Mouse (Mus musculus): ENCODE results near the gene Cacnb4. TPM values are rescaled to one million over a fixed set of nuclear protein-coding genes. Genes with fewer than 3 reads are reported as not detected.

Cacnb4 gene
- polyA plus RNA-seq, 1 experiment from 2014 or later, result 1.2 TPM

DNA sequence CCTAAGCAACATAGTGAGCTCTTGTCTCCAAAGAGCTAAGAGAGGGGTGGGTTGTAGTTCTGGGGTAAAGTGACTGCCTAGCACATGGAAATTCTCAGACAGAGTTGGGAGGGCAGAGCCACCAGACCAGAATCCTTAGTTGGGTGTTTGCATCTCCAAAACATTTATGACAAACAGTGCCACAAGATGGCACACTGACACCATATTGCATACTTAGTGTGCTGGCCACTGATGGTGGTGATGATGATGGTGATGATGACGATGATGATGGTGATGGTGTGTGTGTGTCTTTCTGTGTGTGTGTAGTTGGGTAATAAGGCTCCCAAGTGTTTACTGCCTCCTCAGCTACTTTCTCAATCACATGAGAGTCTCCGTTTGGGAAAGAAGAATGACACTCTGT, 54.0 kb downstream of the Cacnb4 start:
- Histone ChIP-seq H3K4me1 (peaks cover 16% of the 10 kb centered on the region), H3K27ac (no peak overlapping the region), H3K36me3 (no peaks in the 10 kb centered on the region), H3K9ac (no peak overlapping the region), H3K27me3 (no peaks in the 10 kb centered on the region), H3K9me3 (no peaks in the 10 kb centered on the region), H3K4me2 (no peak overlapping the region), H3K4me3 (no peak overlapping the region)
- 56% methylated on average over 2 of the region's 2 CpGs for WGBS
- no peak for ATAC-seq (ENCODE audit: borderline replicate concordance, extremely low read depth, low FRiP score, low TSS enrichment)

DNA sequence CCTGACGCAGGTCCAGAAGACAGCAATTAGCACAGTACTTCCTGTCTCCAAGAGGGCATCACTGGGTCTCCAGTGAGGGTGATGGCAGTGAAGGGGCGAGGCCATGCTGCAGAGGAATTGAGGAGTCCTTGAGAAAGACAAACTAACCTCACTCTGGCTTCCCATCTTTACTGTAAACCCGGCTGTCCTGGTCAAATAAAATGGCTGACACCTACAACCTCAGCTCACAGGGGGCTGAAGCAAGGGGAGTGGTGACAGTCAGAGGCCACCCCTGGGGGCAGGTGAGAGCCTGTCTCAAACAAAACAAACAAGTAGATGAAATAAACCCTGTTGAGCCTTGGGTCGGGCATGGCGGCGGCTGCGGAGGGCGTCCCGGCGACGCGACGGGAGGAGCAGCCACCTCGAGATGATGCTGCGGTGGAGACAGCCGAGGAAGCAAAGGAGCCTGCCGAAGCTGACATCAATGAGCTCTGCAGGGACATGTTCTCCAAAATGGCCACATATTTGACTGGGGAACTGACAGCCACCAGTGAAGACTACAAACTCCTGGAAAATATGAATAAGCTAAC, 57.1 kb downstream of the Cacnb4 start:
- ATAC-seq (ENCODE audit: borderline replicate concordance, extremely low read depth, low FRiP score, low TSS enrichment), result no peak; the same call in 1 of the 2 replicates
- Histone ChIP-seq H3K9me3 (no peaks in the 10 kb centered on the region), H3K4me2 (peak overlapping the region; percentile 59), H3K36me3 (no peaks in the 10 kb centered on the region), H3K4me1 (peaks cover 16% of the 10 kb centered on the region), H3K9ac (no peak overlapping the region), H3K27me3 (no peaks in the 10 kb centered on the region), H3K4me3 (peak overlapping the region; percentile 28), H3K27ac (no peak overlapping the region)
- 40% methylated on average over 17 of the region's 17 CpGs for WGBS

DNA sequence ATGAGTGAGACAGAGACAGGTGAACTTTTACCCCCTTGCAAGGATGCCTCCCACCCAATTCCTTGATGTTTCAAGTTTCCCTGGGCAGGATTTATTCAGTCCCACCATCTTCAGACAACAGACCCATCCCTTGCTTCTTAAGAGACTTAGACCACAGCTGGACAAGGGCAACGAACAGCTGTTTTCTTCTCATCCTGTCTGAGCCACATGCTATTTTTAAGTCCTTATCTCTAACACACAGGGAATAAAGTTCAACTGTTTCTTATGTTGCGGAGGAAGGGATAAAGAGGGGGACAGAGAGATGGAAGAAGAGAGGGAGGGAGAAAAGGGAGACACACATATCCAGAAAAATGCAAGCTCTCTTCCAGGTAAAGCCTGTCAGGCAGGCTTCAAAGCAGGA, 57.8 kb downstream of the Cacnb4 start:
- WGBS, result 26% methylated on average over 2 of the region's 2 CpGs
- ATAC-seq (ENCODE audit: borderline replicate concordance, extremely low read depth, low FRiP score, low TSS enrichment), result no peak
- Histone ChIP-seq H3K4me3 (no peak overlapping the region; the same call in 1 of the 2 replicates), H3K27me3 (no peaks in the 10 kb centered on the region), H3K36me3 (no peaks in the 10 kb centered on the region), H3K9ac (no peak overlapping the region), H3K4me1 (peaks cover 11% of the 10 kb centered on the region), H3K27ac (no peak overlapping the region), H3K9me3 (no peaks in the 10 kb centered on the region), H3K4me2 (peak overlapping the region; percentile 59; the same call in 1 of the 2 replicates)

DNA sequence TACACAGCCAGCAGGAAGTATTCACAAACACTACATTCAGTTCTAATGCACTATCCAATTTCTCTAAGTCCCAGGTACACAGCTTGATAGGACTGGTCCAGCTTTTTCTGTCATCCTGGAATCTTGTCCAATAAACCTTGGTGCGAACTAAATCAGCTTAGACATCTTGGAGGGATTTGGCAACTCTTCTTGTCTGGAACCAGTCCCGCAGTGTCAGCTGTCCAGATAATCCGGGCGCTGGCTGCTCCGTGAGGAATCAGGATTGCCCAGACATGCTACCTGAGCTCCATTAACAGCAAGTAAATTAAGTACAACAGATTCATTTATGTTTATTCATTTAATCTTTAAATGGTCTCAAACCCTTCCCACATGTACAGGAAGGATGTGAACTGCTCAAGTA, 61.2 kb downstream of the Cacnb4 start:
- ATAC-seq (ENCODE audit: borderline replicate concordance, extremely low read depth, low FRiP score, low TSS enrichment), result no peak
- no peak overlapping the region for H3K4me2 ChIP-seq
- no peak overlapping the region for H3K9ac ChIP-seq
- no peaks in the 10 kb centered on the region for H3K36me3 ChIP-seq
- H3K27ac ChIP-seq, result no peak overlapping the region
- 63% methylated on average over 5 of the region's 5 CpGs for WGBS
- H3K4me3 ChIP-seq, result no peak overlapping the region
- no peaks in the 10 kb centered on the region for H3K27me3 ChIP-seq
- 0 out of 2 replicates have a peak, but pooled peaks cover 2% of the 10 kb centered on the region for H3K4me1 ChIP-seq
- no peaks in the 10 kb centered on the region for H3K9me3 ChIP-seq

DNA sequence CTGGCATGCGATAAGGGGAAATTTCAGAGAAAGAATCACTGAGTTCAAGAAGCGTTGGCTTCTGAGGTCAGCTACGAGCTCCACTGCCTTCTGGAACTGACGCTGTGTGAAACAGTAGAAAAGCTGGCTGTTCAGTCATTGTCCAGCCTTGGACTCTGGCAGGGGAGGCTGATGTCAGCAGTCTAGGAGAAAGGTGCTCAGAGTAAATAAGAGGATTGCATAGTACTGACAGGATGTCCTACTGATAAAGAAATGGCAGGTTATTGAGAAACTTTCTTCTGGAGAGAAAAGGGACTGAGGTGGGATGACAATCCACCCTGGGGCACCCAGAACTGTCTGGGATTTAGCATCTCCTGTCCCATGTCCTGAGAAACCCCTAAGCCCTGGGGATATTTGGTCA, 62.7 kb downstream of the Cacnb4 start:
- Histone ChIP-seq H3K9ac (no peak overlapping the region), H3K9me3 (no peaks in the 10 kb centered on the region), H3K4me1 (0 out of 2 replicates have a peak, but pooled peaks cover 2% of the 10 kb centered on the region), H3K4me2 (no peak overlapping the region), H3K36me3 (no peaks in the 10 kb centered on the region), H3K27ac (no peak overlapping the region), H3K27me3 (no peaks in the 10 kb centered on the region), H3K4me3 (no peak overlapping the region)
- 83% methylated on average over 4 of the region's 4 CpGs for WGBS
- no peak for ATAC-seq (ENCODE audit: borderline replicate concordance, extremely low read depth, low FRiP score, low TSS enrichment)

DNA sequence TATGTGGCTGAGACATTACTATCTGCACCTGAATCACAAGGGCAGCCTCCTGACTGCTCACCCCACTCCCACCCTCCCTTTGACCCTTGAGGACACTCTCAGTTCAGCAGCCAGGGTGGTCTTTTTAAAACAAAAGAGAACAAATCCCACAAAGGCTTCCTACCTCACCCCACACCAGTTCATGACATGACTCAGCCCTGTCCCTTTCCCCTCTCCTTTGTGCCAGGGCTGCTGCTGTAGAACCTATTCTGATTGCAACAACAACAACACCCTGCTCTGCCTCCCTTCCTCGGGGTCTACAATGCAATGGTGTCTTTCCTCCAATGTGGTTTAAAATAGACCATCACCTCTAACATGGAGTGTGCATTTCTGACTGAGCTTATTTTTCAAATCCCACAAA, 67.1 kb downstream of the Cacnb4 start:
- no peak overlapping the region for H3K4me3 ChIP-seq
- no peaks in the 10 kb centered on the region for H3K4me1 ChIP-seq
- H3K4me2 ChIP-seq, result no peak overlapping the region
- no peak for ATAC-seq (ENCODE audit: borderline replicate concordance, extremely low read depth, low FRiP score, low TSS enrichment)
- H3K36me3 ChIP-seq, result no peaks in the 10 kb centered on the region
- H3K9ac ChIP-seq, result no peak overlapping the region
- no peak overlapping the region for H3K27ac ChIP-seq
- no peaks in the 10 kb centered on the region for H3K9me3 ChIP-seq
- H3K27me3 ChIP-seq, result no peaks in the 10 kb centered on the region
- WGBS, result 80% methylated on average over 1 of the region's 1 CpGs

DNA sequence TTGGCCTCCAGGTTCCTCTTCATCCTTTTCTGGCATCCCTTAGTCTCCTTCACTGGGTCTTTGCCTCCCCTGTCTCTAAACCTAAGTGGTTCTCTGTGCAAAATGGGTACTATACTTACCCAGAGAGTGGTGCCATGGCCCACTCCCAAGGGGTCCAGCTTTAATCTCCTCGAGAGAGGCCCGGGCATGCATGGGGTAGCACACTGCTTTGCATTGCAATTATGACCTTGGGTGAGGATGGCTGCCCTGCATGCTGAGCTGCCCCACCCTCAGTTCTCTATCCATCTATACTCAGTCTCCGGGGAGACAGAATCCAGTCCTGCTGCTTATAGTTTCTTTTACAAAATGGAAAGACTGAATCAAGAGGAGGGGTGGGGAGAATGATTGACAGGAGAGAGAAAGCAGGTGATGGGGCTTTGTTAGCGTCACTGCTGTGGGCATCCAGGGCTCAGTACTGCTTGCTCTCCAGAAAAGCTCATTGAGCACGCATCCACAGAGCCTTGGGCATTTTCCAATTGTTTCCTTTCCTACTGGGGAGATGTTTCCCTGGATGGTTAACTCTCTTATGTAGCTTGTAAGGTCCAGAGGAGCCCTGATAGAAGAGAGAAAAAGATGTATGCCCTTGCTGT, 68.7 kb downstream of the Cacnb4 start:
- H3K36me3 ChIP-seq, result no peaks in the 10 kb centered on the region
- no peak overlapping the region for H3K4me2 ChIP-seq
- no peaks in the 10 kb centered on the region for H3K27me3 ChIP-seq
- H3K9me3 ChIP-seq, result no peaks in the 10 kb centered on the region
- no peak overlapping the region for H3K4me3 ChIP-seq
- WGBS, result 76% methylated on average over 5 of the region's 5 CpGs
- peaks cover 11% of the 10 kb centered on the region for H3K4me1 ChIP-seq
- H3K9ac ChIP-seq, result no peak overlapping the region
- no peak for ATAC-seq (ENCODE audit: borderline replicate concordance, extremely low read depth, low FRiP score, low TSS enrichment)
- H3K27ac ChIP-seq, result no peak overlapping the region

DNA sequence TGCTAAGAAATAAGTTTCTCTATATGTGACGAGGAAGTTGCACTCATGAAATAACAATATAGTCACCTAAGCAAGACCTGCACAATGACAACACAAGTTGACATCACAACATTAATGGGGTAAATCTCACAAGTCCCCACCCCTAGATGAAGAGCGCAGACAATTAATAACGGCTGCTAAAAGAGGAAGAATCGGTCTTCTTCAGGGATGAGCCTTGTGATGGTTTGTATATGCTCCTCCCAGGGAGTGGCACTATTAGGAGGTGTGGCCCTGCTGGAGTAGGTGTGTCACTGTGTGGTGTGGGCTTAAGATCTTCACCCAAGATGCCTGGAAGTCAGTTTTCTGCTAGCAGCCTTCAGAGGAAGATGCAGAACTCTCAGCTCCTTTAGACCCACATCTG, 70.3 kb downstream of the Cacnb4 start:
- Histone ChIP-seq H3K4me2 (no peak overlapping the region), H3K4me3 (no peak overlapping the region), H3K9ac (no peak overlapping the region), H3K27ac (no peak overlapping the region), H3K9me3 (no peaks in the 10 kb centered on the region), H3K27me3 (no peaks in the 10 kb centered on the region), H3K36me3 (no peaks in the 10 kb centered on the region), H3K4me1 (peaks cover 16% of the 10 kb centered on the region)
- WGBS, result 84% methylated on average over 4 of the region's 4 CpGs
- no peak for ATAC-seq (ENCODE audit: borderline replicate concordance, extremely low read depth, low FRiP score, low TSS enrichment)

DNA sequence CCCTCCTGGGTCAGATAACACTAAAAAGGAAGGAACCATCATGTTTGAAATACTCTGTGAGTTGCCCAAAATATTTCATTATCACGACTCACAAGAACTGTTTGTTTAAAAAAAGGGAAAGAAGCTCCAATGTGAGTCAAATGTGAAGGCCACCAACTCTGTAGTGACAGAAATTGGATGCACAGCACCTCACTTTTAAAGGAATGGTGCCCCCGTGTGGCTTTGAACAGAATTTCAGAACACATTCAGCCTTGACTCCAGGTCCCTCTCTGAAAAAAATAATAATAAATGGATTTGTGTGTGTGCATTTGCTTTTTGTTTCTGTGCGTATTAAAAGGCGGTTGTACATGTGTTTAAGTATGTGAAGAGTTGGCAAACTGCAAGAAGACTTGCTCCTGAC, 71.3 kb downstream of the Cacnb4 start:
- Histone ChIP-seq H3K4me2 (no peak overlapping the region), H3K9ac (no peak overlapping the region), H3K36me3 (no peaks in the 10 kb centered on the region), H3K4me1 (peaks cover 16% of the 10 kb centered on the region), H3K27me3 (no peaks in the 10 kb centered on the region), H3K9me3 (no peaks in the 10 kb centered on the region), H3K27ac (no peak overlapping the region), H3K4me3 (no peak overlapping the region)
- ATAC-seq (ENCODE audit: borderline replicate concordance, extremely low read depth, low FRiP score, low TSS enrichment), result no peak
- WGBS, result 13% methylated on average over 4 of the region's 4 CpGs

DNA sequence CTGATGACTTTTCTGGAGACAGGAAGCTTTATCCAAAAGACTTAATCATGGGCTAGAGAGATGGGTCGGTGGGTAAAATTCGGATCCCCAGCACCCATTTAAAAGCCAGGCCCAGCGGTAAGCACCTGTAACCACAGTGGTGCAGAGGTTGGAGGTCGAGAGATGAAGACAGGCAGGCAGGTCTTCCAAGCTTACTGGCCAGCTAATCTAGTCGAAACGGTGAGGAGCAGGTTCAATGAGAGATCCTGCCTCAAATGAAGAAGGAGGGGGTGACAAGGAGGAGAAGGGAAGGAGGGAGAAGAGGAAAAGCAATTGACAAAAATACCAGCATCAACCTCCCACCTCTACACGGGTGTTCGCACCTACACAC, 72.0 kb downstream of the Cacnb4 start:
- H3K27me3 ChIP-seq, result no peaks in the 10 kb centered on the region
- WGBS, result 75% methylated on average over 8 of the region's 8 CpGs
- H3K36me3 ChIP-seq, result no peaks in the 10 kb centered on the region
- no peaks in the 10 kb centered on the region for H3K9me3 ChIP-seq
- no peak for ATAC-seq (ENCODE audit: borderline replicate concordance, extremely low read depth, low FRiP score, low TSS enrichment)
- no peak overlapping the region for H3K9ac ChIP-seq
- peaks cover 16% of the 10 kb centered on the region for H3K4me1 ChIP-seq
- no peak overlapping the region for H3K27ac ChIP-seq
- no peak overlapping the region for H3K4me3 ChIP-seq
- H3K4me2 ChIP-seq, result no peak overlapping the region

DNA sequence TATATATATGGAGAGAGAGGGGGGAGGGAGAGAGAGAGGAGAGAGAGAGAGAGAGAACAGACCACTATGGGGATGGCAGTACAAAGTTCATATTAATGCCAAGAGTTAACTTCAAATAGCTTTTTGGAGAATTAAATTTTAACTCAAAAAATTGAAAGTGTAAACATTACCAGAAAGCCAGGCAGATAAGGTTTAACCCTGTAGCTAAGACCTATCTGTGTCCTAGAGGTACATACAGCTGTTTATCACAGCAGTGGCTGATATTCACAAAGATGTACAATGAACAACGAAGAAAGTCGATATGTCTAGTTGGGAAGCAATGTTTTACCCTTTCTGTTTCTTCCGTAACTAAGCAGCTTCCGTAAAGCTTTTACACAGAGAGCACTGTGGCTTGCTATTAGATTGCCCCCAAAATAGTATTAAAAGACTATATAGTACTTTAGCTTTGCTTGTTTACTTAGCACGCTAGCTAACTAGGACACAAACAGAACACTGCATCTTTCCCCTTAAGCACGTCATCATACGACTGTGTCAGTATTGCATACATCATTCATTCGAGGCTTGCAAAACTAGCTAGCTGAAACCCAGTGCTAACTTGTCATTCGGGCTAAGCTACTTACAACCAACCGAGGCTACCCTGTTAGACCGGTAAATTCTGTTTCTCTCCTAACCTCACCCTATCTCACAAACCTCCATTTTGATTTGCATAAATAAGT, 72.5 kb downstream of the Cacnb4 start:
- Histone ChIP-seq H3K9ac (no peak overlapping the region), H3K36me3 (no peaks in the 10 kb centered on the region), H3K9me3 (no peaks in the 10 kb centered on the region), H3K4me2 (no peak overlapping the region), H3K4me1 (peaks cover 16% of the 10 kb centered on the region), H3K27ac (no peak overlapping the region), H3K27me3 (no peaks in the 10 kb centered on the region), H3K4me3 (no peak overlapping the region)
- 79% methylated on average over 11 of the region's 11 CpGs for WGBS
- no peak for ATAC-seq (ENCODE audit: borderline replicate concordance, extremely low read depth, low FRiP score, low TSS enrichment)

DNA sequence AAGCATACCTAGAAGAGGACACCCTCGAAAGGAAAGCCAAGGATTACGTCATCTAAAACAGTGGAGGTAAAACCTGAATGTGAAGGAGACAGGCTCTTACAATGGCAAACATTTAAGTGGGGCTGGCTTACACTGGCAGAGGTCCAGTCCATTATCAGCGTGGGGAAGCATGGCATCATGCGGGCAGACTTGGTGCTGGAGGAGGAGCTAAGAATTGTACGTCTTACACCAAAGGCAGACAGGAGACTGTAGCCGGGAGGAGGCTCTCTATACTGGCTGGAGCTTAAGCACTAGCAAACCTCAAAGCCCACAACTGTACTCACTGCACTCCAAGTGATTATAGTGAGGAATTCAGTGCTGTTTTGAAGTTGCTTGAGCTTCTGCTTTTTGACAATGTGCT, 73.2 kb downstream of the Cacnb4 start:
- H3K9ac ChIP-seq, result no peak overlapping the region
- H3K9me3 ChIP-seq, result no peaks in the 10 kb centered on the region
- no peaks in the 10 kb centered on the region for H3K36me3 ChIP-seq
- no peaks in the 10 kb centered on the region for H3K27me3 ChIP-seq
- no peak overlapping the region for H3K4me2 ChIP-seq
- peaks cover 16% of the 10 kb centered on the region for H3K4me1 ChIP-seq
- no peak overlapping the region for H3K27ac ChIP-seq
- H3K4me3 ChIP-seq, result no peak overlapping the region
- WGBS, result 32% methylated on average over 6 of the region's 6 CpGs
- ATAC-seq (ENCODE audit: borderline replicate concordance, extremely low read depth, low FRiP score, low TSS enrichment), result peak; percentile 62; the same call in 1 of the 2 replicates

Measured in lung, embryonic 15.5 days (tissue).